Mouse (Mus musculus) bone marrow macrophage, adult 2 months (primary cell): ENCODE results near the gene Zfp607a.

ENCODE experiments used
- CTCF ChIP-seq: IDR thresholded peaks from 2 replicates; pipeline ENCODE4 v1.5.1; 2012; ENCODE audit warnings: low read depth, mild to moderate bottlenecking, low read length, moderate library complexity
- POLR2A ChIP-seq: IDR thresholded peaks from 2 replicates; pipeline ENCODE4 v1.6.1; 2012; ENCODE audit warnings: mild to moderate bottlenecking, low read depth, low read length, borderline replicate concordance

GRCm38 (mm10) chr7:27905061-27905848 is 47.9 kb downstream of the Zfp607a start:
- no peak for TF ChIP-seq CTCF
- TF ChIP-seq POLR2A: no peak
